8 mouse cellular contexts compared by ENCODE assay signal in the genomic region with DNA sequence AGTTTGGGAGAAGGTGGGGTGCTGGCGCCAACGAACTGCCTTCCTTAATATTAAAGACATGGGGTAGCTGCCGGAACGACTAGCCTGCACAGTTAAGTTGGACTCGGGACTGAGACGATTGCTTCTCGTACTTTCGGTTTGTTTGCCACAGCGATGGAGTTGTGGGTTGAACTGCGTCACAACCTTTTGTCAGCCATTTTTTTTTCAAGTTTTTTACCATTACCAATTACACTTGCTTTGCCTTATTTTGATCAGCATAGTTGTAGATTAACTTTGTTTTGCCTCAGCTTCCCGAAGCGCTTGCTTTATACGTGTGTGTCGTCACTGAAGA. TPM values are rescaled to one million over a fixed set of nuclear protein-coding genes. Genes with fewer than 3 reads are reported as not detected.
DNase-seq lines count a peak whose midpoint lies in the region; ATAC-seq and TF ChIP-seq lines count a peak whose summit lies in the region.

No protein-coding gene starts in this region.

- peak overlapping the region; percentile 63 for H3K4me3 ChIP-seq in liver, adult 2 months (ENCODE audit: insufficient read depth, low read depth, low read length)
- peak overlapping the region; percentile 62 for H3K4me3 ChIP-seq in embryonic facial prominence, embryonic 12.5 days
- H3K4me3 ChIP-seq in intestine, postnatal 0 days (ENCODE audit: low read depth, low read length) = peak overlapping the region; percentile 60
- peak overlapping the region; percentile 50 for H3K4me3 ChIP-seq in neural tube, embryonic 14.5 days (ENCODE audit: low read depth, low read length)

- H3K36me3 ChIP-seq in liver, adult 2 months (ENCODE audit: control insufficient read depth, insufficient read depth, low read length) = no peaks in the 10 kb centered on the region
- no peaks in the 10 kb centered on the region for H3K36me3 ChIP-seq in embryonic facial prominence, embryonic 12.5 days
- H3K36me3 ChIP-seq in intestine, postnatal 0 days (ENCODE audit: control insufficient read depth, insufficient read depth) = no peaks in the 10 kb centered on the region
- no peaks in the 10 kb centered on the region for H3K36me3 ChIP-seq in neural tube, embryonic 14.5 days (ENCODE audit: control insufficient read depth, insufficient read depth, low read length)

- H3K9me3 ChIP-seq in embryonic facial prominence, embryonic 12.5 days = no peaks in the 10 kb centered on the region
- no peaks in the 10 kb centered on the region for H3K9me3 ChIP-seq in intestine, postnatal 0 days (ENCODE audit: control insufficient read depth)
- H3K9me3 ChIP-seq in neural tube, embryonic 14.5 days (ENCODE audit: control insufficient read depth, low read length) = no peaks in the 10 kb centered on the region

- no peak for ATAC-seq in embryonic facial prominence, embryonic 12.5 days (ENCODE audit: insufficient number of reproducible peaks, insufficient read depth, low FRiP score, low TSS enrichment)
- peak; percentile 49 for ATAC-seq in intestine, postnatal 0 days
- ATAC-seq in neural tube, embryonic 14.5 days (ENCODE audit: low read depth) = no peak

- TF ChIP-seq POLR2A in liver, adult 2 months (IDR thresholded peaks at IDR 0.05; ENCODE audit: extremely low read depth, insufficient read depth, low read length) = no peak; the same call in 1 of the 2 replicates

- H3K27me3 ChIP-seq in liver, adult 2 months (ENCODE audit: control insufficient read depth, insufficient read depth, low read length) = no peaks in the 10 kb centered on the region
- no peaks in the 10 kb centered on the region for H3K27me3 ChIP-seq in embryonic facial prominence, embryonic 12.5 days
- no peaks in the 10 kb centered on the region for H3K27me3 ChIP-seq in intestine, postnatal 0 days (replicated peaks; ENCODE audit: control insufficient read depth, insufficient read depth, low read length)
- H3K27me3 ChIP-seq in neural tube, embryonic 14.5 days (ENCODE audit: control insufficient read depth, insufficient read depth, low read length) = no peaks in the 10 kb centered on the region

- no peak for DNase-seq in liver, adult 2 months (ENCODE audit: extremely low read depth, low read depth, low spot score)
- no peak for DNase-seq in liver
- DNase-seq in adrenal gland, adult 8-10 months = no peak
- DNase-seq in spleen, adult 12 weeks (ENCODE audit: low spot score) = no peak
- no peak for DNase-seq in cerebellum, adult 18-20 months

- TF ChIP-seq CTCF in liver, adult 2 months (IDR thresholded peaks at IDR 0.05; ENCODE audit: low read depth, low read length) = no peak
- no peak for TF ChIP-seq CTCF in intestine, postnatal 0 days (IDR thresholded peaks at IDR 0.05; ENCODE audit: low read depth)

- WGBS in liver, adult 2 months = under 1% methylated on average over 14 of the region's 14 CpGs
- 1% methylated on average over 14 of the region's 14 CpGs for WGBS in embryonic facial prominence, embryonic 12.5 days
- under 1% methylated on average over 14 of the region's 14 CpGs for WGBS in intestine, postnatal 0 days
- under 1% methylated on average over 14 of the region's 14 CpGs for WGBS in neural tube, embryonic 14.5 days

- H3K79me2 ChIP-seq in liver, adult 2 months (ENCODE audit: control insufficient read depth, insufficient read depth, low read length) = no peaks in the 10 kb centered on the region

- peak overlapping the region; percentile 57 for H3K9ac ChIP-seq in liver, adult 2 months (ENCODE audit: low read depth, low read length)
- peak overlapping the region; percentile 83 for H3K9ac ChIP-seq in embryonic facial prominence, embryonic 12.5 days
- H3K9ac ChIP-seq in intestine, postnatal 0 days (ENCODE audit: low read depth, low read length) = peak overlapping the region; percentile 90
- peak overlapping the region; percentile 43; the same call in 1 of the 2 replicates for H3K9ac ChIP-seq in neural tube, embryonic 14.5 days (replicated peaks; ENCODE audit: low read depth, low read length)

- peak overlapping the region; percentile 65 for H3K27ac ChIP-seq in liver, adult 2 months (replicated peaks; ENCODE audit: insufficient read depth, low read depth, low read length)
- peak overlapping the region; percentile 99 for H3K27ac ChIP-seq in embryonic facial prominence, embryonic 12.5 days
- H3K27ac ChIP-seq in intestine, postnatal 0 days (ENCODE audit: low read depth, low read length) = peak overlapping the region; percentile 97
- peak overlapping the region; percentile 70 for H3K27ac ChIP-seq in neural tube, embryonic 14.5 days (ENCODE audit: low read depth, low read length)

- H3K4me1 ChIP-seq in liver, adult 2 months (ENCODE audit: control insufficient read depth, insufficient read depth, low read length) = peaks cover 7% of the 10 kb centered on the region; the same call in 1 of the 2 replicates
- H3K4me1 ChIP-seq in embryonic facial prominence, embryonic 12.5 days = peaks cover 13% of the 10 kb centered on the region; the same call in 1 of the 2 replicates
- no peaks in the 10 kb centered on the region for H3K4me1 ChIP-seq in intestine, postnatal 0 days (replicated peaks; ENCODE audit: control insufficient read depth, insufficient read depth, low read length)
- peaks cover 8% of the 10 kb centered on the region; the same call in 1 of the 2 replicates for H3K4me1 ChIP-seq in neural tube, embryonic 14.5 days (ENCODE audit: control insufficient read depth, insufficient read depth, low read length)

- H3K4me2 ChIP-seq in embryonic facial prominence, embryonic 12.5 days (replicated peaks) = peak overlapping the region; percentile 92
- H3K4me2 ChIP-seq in intestine, postnatal 0 days (replicated peaks; ENCODE audit: low read depth) = peak overlapping the region; percentile 85
- H3K4me2 ChIP-seq in neural tube, embryonic 14.5 days (ENCODE audit: low read depth, low read length) = peak overlapping the region; percentile 97

RNA-seq across cellular contexts. Expression of a gene that starts 1.3 kb away (rescaled TPM):
- total RNA-seq in liver, adult 2 months (2014; rRNA removed) = 43.6 and 68.1 TPM in 2 replicates
- polyA plus RNA-seq in liver, adult 2 months (2012; rRNA removed) = 20.9 and 31.6 TPM in 2 replicates
- polyA plus RNA-seq in embryonic facial prominence, embryonic 12.5 days (2016; fragmentation: Nextera tagmentation; extraction: Ambion mirVana) = 20.5 and 22.8 TPM in 2 replicates
- 105 and 107 TPM in 2 replicates for polyA plus RNA-seq in intestine, postnatal 0 days (2015; fragmentation: Nextera tagmentation; extraction: Ambion mirVana)
- polyA plus RNA-seq in neural tube, embryonic 14.5 days (2014; fragmentation: Nextera tagmentation; extraction: Ambion mirVana) = 5.3 and 8.4 TPM in 2 replicates
- total RNA-seq in adrenal gland, adult 8-10 months (2022) = 100 to 1,000 TPM; 212 to 290 (median 255) TPM

RNA-seq across cellular contexts. Expression of a gene that starts 5.5 kb away (rescaled TPM):
- total RNA-seq in liver, adult 2 months (2014; rRNA removed) = 8.0 and 24.1 TPM in 2 replicates
- 0.20 and 0.27 TPM in 2 replicates for polyA plus RNA-seq in liver, adult 2 months (2012; rRNA removed)
- 19.2 and 19.3 TPM in 2 replicates for polyA plus RNA-seq in embryonic facial prominence, embryonic 12.5 days (2016; fragmentation: Nextera tagmentation; extraction: Ambion mirVana)
- polyA plus RNA-seq in intestine, postnatal 0 days (2015; fragmentation: Nextera tagmentation; extraction: Ambion mirVana) = 1.2 and 1.4 TPM in 2 replicates
- polyA plus RNA-seq in neural tube, embryonic 14.5 days (2014; fragmentation: Nextera tagmentation; extraction: Ambion mirVana) = not detected in 2 replicates
- 10 to 100 TPM in 1 of 4 experiments, 1 to 10 TPM in 3; 4.3 to 10.9 (median 7.4) TPM for total RNA-seq in adrenal gland, adult 8-10 months (2022)

RNA-seq across cellular contexts. Expression of a gene that starts 6.6 kb away (rescaled TPM):
- 41.9 and 75.6 TPM in 2 replicates for total RNA-seq in liver, adult 2 months (2014; rRNA removed)
- 0.41 and 0.55 TPM in 2 replicates for polyA plus RNA-seq in liver, adult 2 months (2012; rRNA removed)
- 3.6 and 5.0 TPM in 2 replicates for polyA plus RNA-seq in embryonic facial prominence, embryonic 12.5 days (2016; fragmentation: Nextera tagmentation; extraction: Ambion mirVana)
- 0.37 and 0.48 TPM in 2 replicates for polyA plus RNA-seq in intestine, postnatal 0 days (2015; fragmentation: Nextera tagmentation; extraction: Ambion mirVana)
- not detected in 2 replicates for polyA plus RNA-seq in neural tube, embryonic 14.5 days (2014; fragmentation: Nextera tagmentation; extraction: Ambion mirVana)
- total RNA-seq in adrenal gland, adult 8-10 months (2022) = 10 to 100 TPM; 14.8 to 24.3 (median 20.0) TPM

RNA-seq across cellular contexts. Expression of a gene that starts 11.0 kb away (rescaled TPM):
- 19.4 and 55.8 TPM in 2 replicates for total RNA-seq in liver, adult 2 months (2014; rRNA removed)
- 0.45 and 1.0 TPM in 2 replicates for polyA plus RNA-seq in liver, adult 2 months (2012; rRNA removed)
- 58.7 and 62.9 TPM in 2 replicates for polyA plus RNA-seq in embryonic facial prominence, embryonic 12.5 days (2016; fragmentation: Nextera tagmentation; extraction: Ambion mirVana)
- 11.7 and 12.1 TPM in 2 replicates for polyA plus RNA-seq in intestine, postnatal 0 days (2015; fragmentation: Nextera tagmentation; extraction: Ambion mirVana)
- 3.5 and 4.0 TPM in 2 replicates for polyA plus RNA-seq in neural tube, embryonic 14.5 days (2014; fragmentation: Nextera tagmentation; extraction: Ambion mirVana)
- 10 to 100 TPM; 24.0 to 37.5 (median 29.3) TPM for total RNA-seq in adrenal gland, adult 8-10 months (2022)

RNA-seq across cellular contexts. Expression of a gene that starts 12.2 kb away (rescaled TPM):
- 15.2 and 31.1 TPM in 2 replicates for total RNA-seq in liver, adult 2 months (2014; rRNA removed)
- polyA plus RNA-seq in liver, adult 2 months (2012; rRNA removed) = 0.23 and 0.58 TPM in 2 replicates
- polyA plus RNA-seq in embryonic facial prominence, embryonic 12.5 days (2016; fragmentation: Nextera tagmentation; extraction: Ambion mirVana) = 14.0 and 23.7 TPM in 2 replicates
- polyA plus RNA-seq in intestine, postnatal 0 days (2015; fragmentation: Nextera tagmentation; extraction: Ambion mirVana) = 1.3 and 1.5 TPM in 2 replicates
- 0.51 and 1.3 TPM in 2 replicates for polyA plus RNA-seq in neural tube, embryonic 14.5 days (2014; fragmentation: Nextera tagmentation; extraction: Ambion mirVana)
- 10 to 100 TPM; 18.1 to 29.8 (median 26.6) TPM for total RNA-seq in adrenal gland, adult 8-10 months (2022)
